Mouse (Mus musculus) natural killer cell, adult 2 months (primary cell): Measurements from ENCODE around the gene Psg19.
"Not testable (repeated sequence)": the region's sequence is repeated elsewhere in the genome, so short reads cannot be mapped to it uniquely, and the experiment has no call there.

Source experiments
- DNase-seq, 2 experiments: peaks; one replicate each; pipeline ENCODE4 v3.0.0; 2022; ENCODE audit warnings: low spot score in 2 of 2

Gene Psg19

GRCm38 (mm10) chr7:18798420-18798819 lies at the start of gene Psg19:
Gene Psg19 (minus strand): TSS chr7:18798520.
- no peak for DNase-seq

GRCm38 (mm10) chr7:18844811-18845210 lies 46.5 kb upstream of the Psg19 start:
- no peak for DNase-seq

GRCm38 (mm10) chr7:18841174-18841567 lies 42.9 kb upstream of the Psg19 start:
- no peak for DNase-seq

GRCm38 (mm10) chr7:18840386-18841173 lies 42.3 kb upstream of the Psg19 start:
- DNase-seq = peak; percentile 37 to 58

- DNase-seq = no peak
Observed at GRCm38 (mm10) chr7:18839865-18840264, 41.5 kb upstream of the Psg19 start, which contains the start of gene Mill2. Gene Mill2 (plus strand): TSS chr7:18839966.

GRCm38 (mm10) chr7:18832298-18832697 lies 34.0 kb upstream of the Psg19 start:
- no peak for DNase-seq

- no peak for DNase-seq
Observed at GRCm38 (mm10) chr7:18829545-18829944, 31.2 kb upstream of the Psg19 start.

- DNase-seq = no peak
Observed at GRCm38 (mm10) chr7:18828592-18828991, 30.3 kb upstream of the Psg19 start.

- DNase-seq = no peak
Observed at GRCm38 (mm10) chr7:18827792-18828546, 29.6 kb upstream of the Psg19 start.

GRCm38 (mm10) chr7:18821507-18821906 lies 23.2 kb upstream of the Psg19 start, which contains the start of gene Psg17:
Gene Psg17 (minus strand): TSS chr7:18821607.
- DNase-seq = no peak

- no peak for DNase-seq
Observed at GRCm38 (mm10) chr7:18818301-18818700, 20.0 kb upstream of the Psg19 start.

- no peak for DNase-seq
Observed at GRCm38 (mm10) chr7:18803526-18803925, 5.2 kb upstream of the Psg19 start.

- no peak for DNase-seq
Observed at GRCm38 (mm10) chr7:18799129-18799528, 809 bp upstream of the Psg19 start.

GRCm38 (mm10) chr7:18790671-18791070 lies 7.6 kb downstream of the Psg19 start:
- DNase-seq = not testable (repeated sequence)

GRCm38 (mm10) chr7:18781301-18781700 lies 17.0 kb downstream of the Psg19 start:
- not testable (repeated sequence) for DNase-seq

GRCm38 (mm10) chr7:18779337-18779781 lies 19.0 kb downstream of the Psg19 start:
- DNase-seq = no peak

- DNase-seq = not testable (repeated sequence)
Observed at GRCm38 (mm10) chr7:18762885-18763284, 35.4 kb downstream of the Psg19 start.

GRCm38 (mm10) chr7:18760152-18760551 lies 38.2 kb downstream of the Psg19 start:
- not testable (repeated sequence) for DNase-seq

- peak in 1 of 2 experiments; percentile 17 for DNase-seq
Observed at GRCm38 (mm10) chr7:18749896-18750477, 48.3 kb downstream of the Psg19 start.

- no peak for DNase-seq
Observed at GRCm38 (mm10) chr7:18748994-18749895, 49.1 kb downstream of the Psg19 start.

- not testable (repeated sequence) for DNase-seq
Observed at GRCm38 (mm10) chr7:18747420-18747819, 50.9 kb downstream of the Psg19 start.
